Mouse (Mus musculus) bone marrow macrophage, adult 2 months (primary cell): ENCODE measurements around the gene Inhbc. TPM values are rescaled to one million over a fixed set of nuclear protein-coding genes. Genes with fewer than 3 reads are reported as not detected.

ENCODE experiments used
- H3K27ac ChIP-seq: 2 replicates; pipeline ENCODE4 v1.5.1; 2012; ENCODE audit warnings: low read depth, low read length; ENCODE audit not compliant: insufficient read depth
- H3K4me1 ChIP-seq: 2 replicates; pipeline ENCODE4 v1.6.1; 2012; ENCODE audit warnings: low read length; ENCODE audit not compliant: control insufficient read depth, insufficient read depth
- H3K4me3 ChIP-seq: 2 replicates; pipeline ENCODE4 v1.5.1; 2012; ENCODE audit warnings: mild to moderate bottlenecking, low read length, moderate library complexity; ENCODE audit not compliant: insufficient read depth
- CTCF ChIP-seq: IDR thresholded peaks from 2 replicates; pipeline ENCODE4 v1.5.1; 2012; ENCODE audit warnings: low read depth, mild to moderate bottlenecking, low read length, moderate library complexity
- POLR2A ChIP-seq: IDR thresholded peaks from 2 replicates; pipeline ENCODE4 v1.6.1; 2012; ENCODE audit warnings: mild to moderate bottlenecking, low read depth, low read length, borderline replicate concordance
- polyA plus RNA-seq: library from polyadenylated mRNA; stranded (reverse); fragments of >200 nt; gene quantifications from 2 replicates; pipeline ENCODE4 v1.2.4, GENCODE M21; 2012; ENCODE audit not compliant: missing spikeins, insufficient read depth, insufficient read length

Gene Inhbc
- polyA plus RNA-seq, 1 experiment, result not detected

DNA sequence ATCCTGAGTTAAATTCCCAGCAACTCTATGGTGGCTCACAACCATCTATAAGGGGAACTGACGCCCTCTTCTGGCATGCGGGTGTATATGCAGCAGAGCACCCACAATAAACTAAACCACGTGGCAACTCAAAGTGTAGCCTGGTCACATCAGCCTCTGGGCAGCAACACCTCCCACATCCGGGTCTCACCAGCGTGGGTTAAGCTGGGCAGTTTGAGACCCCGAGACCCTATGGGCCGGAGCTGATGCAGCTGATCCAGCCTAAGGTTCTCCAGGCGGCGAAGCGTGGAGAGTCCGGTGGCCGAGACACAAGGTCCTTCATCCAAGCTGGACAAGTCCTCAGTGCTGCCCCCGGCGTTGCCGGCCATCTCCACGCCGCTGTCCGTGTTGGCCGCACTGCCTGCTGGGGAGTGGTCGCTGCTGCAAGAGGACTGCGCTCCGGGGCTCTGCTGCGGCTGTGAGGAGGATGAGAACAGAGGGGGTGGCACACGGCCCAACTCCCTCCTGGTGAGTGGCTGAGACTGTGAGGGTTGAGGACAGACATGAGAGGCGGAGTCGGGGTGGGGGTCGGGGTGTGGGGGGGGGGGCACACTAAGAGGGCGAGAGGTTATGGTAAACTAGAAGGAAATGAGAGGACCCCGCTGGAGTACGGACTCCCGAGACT, 37.9 kb downstream of the Inhbc start:
- TF ChIP-seq CTCF (no peak), POLR2A (no peak)
- Histone ChIP-seq H3K4me1 (no peaks in the 10 kb centered on the region), H3K27ac (no peak overlapping the region), H3K4me3 (no peak overlapping the region)

DNA sequence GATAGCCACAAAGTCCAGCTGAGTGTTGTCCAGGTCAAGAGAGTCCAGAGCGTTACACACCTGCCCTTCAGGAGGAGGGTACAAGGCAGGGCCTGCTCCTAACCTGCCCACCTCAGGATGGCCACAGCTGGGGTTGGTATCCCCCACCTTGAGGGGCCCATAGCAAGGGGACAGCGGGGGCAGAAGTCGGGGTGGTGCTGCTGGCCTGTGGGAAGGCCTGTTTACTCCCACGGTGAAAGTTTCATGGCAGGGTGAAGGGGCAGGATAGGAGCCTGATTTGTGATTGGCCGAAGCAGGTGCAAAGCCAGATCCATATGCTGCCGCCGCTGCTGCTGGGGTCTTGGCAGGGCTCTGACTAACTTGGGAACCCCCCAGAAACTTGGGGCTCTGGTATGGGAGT, 40.0 kb downstream of the Inhbc start:
- Histone ChIP-seq H3K4me3 (no peak overlapping the region), H3K4me1 (peaks cover 6% of the 10 kb centered on the region), H3K27ac (no peak overlapping the region)
- TF ChIP-seq CTCF (no peak), POLR2A (no peak)

DNA sequence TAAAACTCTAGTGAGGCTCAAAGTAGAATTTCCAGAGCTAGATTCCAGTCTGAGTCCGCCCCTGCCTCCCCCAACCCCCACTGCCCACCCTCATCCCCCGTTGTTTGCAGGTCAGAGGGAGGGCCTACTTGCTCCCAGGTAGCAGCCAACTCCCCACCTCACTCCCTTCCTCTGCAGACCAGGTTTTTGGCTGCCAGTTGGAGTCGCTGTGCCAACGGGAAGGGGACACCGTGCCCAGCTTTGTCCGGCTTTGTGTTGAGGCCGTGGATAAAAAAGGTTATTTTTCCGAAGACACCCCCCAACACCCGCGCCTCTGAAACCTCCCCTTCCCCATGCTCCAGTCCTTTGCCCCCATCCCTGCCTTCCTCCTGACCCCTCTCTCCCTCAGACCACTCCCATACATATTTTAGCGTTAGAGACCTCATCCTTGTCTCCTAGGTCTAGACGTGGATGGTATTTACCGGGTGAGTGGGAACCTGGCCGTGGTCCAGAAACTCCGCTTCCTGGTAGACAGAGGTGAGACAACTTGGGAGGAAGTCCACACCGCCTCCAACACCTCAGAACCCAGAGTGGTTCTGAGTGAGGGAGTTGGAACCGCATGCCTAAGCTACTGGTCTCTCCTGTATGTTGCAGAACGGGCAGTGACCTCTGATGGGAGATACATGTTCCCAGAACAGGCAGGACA, 42.6 kb downstream of the Inhbc start:
- Histone ChIP-seq H3K27ac (no peak overlapping the region), H3K4me1 (peaks cover 18% of the 10 kb centered on the region), H3K4me3 (no peak overlapping the region)
- TF ChIP-seq POLR2A, result no peak
- TF ChIP-seq CTCF, result no peak

DNA sequence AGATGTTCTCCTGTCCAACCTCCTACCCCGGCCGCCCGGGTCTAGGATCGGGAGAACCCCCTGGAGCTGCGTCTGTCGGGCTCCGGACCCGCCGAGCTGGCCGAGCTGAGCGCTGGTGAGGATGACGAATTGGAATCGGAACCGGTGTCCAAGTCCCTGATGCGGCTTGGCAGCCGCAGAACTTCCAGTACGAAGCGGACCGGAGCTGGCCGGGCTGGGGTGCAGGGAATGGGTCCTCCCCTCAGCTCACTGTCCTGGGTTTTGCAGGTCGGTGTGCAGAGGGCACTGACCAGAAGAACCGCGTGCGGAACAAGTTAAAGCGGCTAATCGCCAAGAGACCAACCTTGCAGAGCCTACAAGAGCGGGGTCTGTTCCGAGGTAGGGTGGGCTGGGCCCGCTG, 43.4 kb downstream of the Inhbc start:
- Histone ChIP-seq H3K4me1 (peaks cover 26% of the 10 kb centered on the region), H3K4me3 (no peak overlapping the region), H3K27ac (no peak overlapping the region)
- TF ChIP-seq POLR2A (no peak), CTCF (no peak)

DNA sequence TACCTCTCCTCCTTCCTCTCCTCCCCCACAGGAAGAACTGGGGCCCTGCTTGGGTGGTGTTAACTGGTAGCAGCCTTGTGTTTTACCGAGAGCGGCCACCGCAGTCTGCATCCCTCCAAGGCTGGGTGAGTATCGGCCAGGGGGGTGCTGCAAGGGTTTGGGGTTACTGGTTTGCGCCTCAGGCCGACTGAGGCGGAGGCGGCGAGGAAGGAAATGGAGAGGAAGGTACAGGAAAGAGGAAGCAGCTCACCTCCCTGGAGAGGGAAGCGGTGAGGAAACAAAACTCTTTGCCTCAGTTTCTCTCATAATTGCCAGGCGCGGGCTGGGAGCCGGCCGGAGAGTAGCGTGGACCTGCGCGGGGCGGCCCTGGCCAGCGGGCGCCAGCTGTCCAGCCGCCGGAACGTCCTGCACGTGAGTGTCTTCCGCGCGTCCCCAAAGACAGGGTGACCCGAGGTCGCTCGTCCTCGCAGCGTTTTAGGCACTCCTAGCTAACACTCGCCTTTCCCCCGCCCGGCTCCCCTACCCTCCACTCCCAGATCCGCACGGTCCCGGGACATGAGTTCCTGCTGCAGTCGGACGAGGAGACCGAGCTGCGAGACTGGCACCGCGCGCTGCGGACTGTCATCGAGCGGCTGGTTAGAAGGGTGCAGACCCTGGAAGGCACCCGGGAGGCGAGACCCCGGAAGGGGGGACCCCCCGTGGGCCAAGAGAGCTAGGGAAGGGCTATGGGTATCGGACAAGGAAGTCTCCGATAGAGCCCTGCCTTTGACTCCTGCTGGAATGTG, 44.0 kb downstream of the Inhbc start:
- H3K4me1 ChIP-seq, result peaks cover 29% of the 10 kb centered on the region
- H3K27ac ChIP-seq, result no peak overlapping the region
- H3K4me3 ChIP-seq, result no peak overlapping the region
- no peak for TF ChIP-seq POLR2A
- no peak for TF ChIP-seq CTCF

DNA sequence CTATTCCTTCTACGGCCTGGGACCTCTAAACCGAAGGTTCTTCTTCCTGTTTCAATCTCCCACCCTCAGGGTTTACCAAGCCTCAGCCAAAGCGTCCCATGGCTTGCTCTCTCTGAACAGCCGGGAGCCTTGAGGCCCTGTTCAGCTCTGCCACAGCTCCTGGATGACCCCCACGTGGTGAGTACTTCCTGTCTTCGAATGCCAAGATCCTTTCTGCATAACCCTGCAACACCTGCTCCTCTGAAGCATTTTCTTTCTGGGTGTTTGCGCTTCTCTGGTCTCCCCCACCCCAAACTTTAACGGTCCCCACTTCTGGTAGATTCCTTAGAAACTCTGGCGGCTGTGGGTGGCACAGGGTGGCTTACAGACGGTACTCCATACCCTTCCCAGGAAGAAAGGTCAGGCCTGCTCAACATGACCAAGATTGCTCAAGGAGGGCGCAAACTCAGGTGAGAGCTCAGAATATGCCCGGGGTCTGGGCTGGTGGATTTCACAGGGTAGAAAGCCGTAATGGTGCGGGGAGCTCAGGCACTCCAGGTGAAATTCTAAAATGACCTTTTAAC, 44.7 kb downstream of the Inhbc start:
- H3K4me3 ChIP-seq, result no peak overlapping the region
- no peak for TF ChIP-seq CTCF
- no peak for TF ChIP-seq POLR2A
- H3K27ac ChIP-seq, result no peak overlapping the region
- H3K4me1 ChIP-seq, result peaks cover 29% of the 10 kb centered on the region

DNA sequence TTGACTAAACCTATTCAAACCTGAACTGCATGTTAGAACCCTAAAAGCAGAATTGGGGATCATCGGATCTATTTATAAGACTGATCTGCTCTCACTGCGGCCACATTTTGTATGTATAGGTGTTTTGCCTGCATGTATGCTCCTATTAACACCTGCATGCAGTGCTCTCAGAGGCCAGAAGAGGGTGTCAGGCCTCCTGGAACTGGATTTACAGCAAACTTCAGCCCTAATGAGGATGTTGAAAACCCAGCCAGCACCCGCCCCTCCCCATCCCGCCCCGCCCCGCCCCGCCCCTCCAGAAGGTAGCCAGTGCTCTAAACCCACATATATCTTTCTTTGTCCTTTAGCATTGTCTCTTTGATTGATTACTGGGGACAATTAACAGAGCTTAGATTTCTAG, 45.7 kb downstream of the Inhbc start:
- TF ChIP-seq CTCF, result no peak
- TF ChIP-seq POLR2A, result no peak
- Histone ChIP-seq H3K4me3 (peak overlapping the region; percentile 71), H3K4me1 (peaks cover 33% of the 10 kb centered on the region), H3K27ac (no peak overlapping the region)

DNA sequence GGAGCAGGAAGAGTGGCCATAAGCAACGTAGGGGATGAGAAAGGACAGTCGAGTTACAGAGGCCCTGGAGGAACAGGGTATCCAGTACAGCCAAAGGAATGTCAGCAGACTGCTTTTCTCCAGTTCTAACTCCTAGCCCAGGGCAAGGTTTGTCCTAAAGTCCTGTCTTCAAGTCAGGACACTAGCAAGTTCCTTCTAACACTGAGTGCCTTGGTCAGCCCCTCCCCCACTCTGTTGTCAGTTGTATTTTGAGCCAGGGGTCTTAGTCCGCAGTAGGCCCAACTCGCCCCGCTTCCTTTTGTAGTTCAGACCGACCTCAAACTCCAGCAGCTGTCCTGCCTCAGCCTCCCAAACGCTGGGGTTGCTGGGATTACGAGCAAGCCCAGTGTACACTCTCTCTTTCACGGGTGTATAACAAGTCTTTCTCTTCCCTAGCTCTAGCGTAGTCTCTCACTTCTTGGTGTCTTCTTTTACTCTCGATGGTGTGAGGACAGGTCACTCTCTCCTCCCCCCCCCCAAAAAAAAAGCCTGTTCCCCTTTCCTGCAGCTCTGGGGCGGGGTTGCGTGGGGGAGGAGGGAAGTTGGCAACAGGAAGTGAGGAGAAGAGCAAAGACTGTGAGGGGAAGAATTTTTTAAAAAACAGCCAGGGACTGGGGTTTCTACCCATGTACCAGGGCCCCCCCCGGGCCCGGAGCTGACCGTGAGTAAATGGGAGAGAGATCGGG, 46.9 kb downstream of the Inhbc start:
- peak overlapping the region; percentile 71 for H3K4me3 ChIP-seq
- H3K4me1 ChIP-seq, result peaks cover 36% of the 10 kb centered on the region
- TF ChIP-seq CTCF, result no peak
- TF ChIP-seq POLR2A, result no peak
- peak overlapping the region; percentile 96 for H3K27ac ChIP-seq

DNA sequence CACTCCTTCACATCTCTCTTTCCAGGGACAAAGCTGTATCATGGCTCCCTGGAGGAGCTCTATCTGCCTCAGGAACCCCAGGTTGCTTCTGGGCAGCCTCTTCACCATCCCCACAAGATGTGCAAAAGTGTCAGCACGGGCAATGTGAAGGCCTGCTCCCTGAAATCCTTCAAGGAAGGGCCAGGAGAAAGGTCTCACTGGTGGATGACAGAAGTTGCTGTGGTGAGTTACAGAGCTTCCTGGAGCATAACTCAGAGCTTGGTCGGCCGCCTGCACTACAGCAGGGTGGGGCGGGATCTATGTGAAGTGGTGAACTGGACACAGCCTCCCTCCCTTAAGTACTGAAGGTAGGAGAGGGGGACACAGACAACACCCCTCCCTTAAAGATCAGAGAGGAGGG, 47.6 kb downstream of the Inhbc start:
- Histone ChIP-seq H3K4me3 (peak overlapping the region; percentile 59), H3K27ac (peak overlapping the region; percentile 96), H3K4me1 (peaks cover 41% of the 10 kb centered on the region)
- TF ChIP-seq CTCF (no peak; the same call in 1 of the 2 replicates), POLR2A (no peak)
